Mouse (Mus musculus): Measurements from ENCODE around the gene Gm6588. TPM values are rescaled to one million over a fixed set of nuclear protein-coding genes. Genes with fewer than 3 reads are reported as not detected.

The Gm6588 gene
- polyA plus RNA-seq, 2 experiments from 2014 or later = not detected

- no peak for ATAC-seq
These were observed 24.2 kb downstream of the Gm6588 start for GRCm38 (mm10) chr5:112473453-112473852.

GRCm38 (mm10) chr5:112481946-112482410 lies 32.8 kb downstream of the Gm6588 start:
- no peak for ATAC-seq

GRCm38 (mm10) chr5:112482551-112482950 lies 33.3 kb downstream of the Gm6588 start:
- no peak for ATAC-seq

- ATAC-seq = peak; percentile 62
These were observed 33.8 kb downstream of the Gm6588 start for GRCm38 (mm10) chr5:112483030-112483429.

GRCm38 (mm10) chr5:112484924-112485715 lies 35.9 kb downstream of the Gm6588 start:
- no peak for ATAC-seq

- no peak for ATAC-seq
These were observed 37.2 kb downstream of the Gm6588 start for GRCm38 (mm10) chr5:112486415-112486814.

GRCm38 (mm10) chr5:112487504-112487903 lies 38.3 kb downstream of the Gm6588 start:
- no peak for ATAC-seq

- peak; percentile 63 for ATAC-seq
These were observed 39.0 kb downstream of the Gm6588 start for GRCm38 (mm10) chr5:112488101-112488776.

- no peak for ATAC-seq
These were observed 42.3 kb downstream of the Gm6588 start for GRCm38 (mm10) chr5:112491489-112491888.

- ATAC-seq = no peak
These were observed 44.3 kb downstream of the Gm6588 start for GRCm38 (mm10) chr5:112493492-112493891.

- no peak for ATAC-seq
These were observed 47.6 kb downstream of the Gm6588 start for GRCm38 (mm10) chr5:112496753-112497369.

- no peak for ATAC-seq
These were observed 50.0 kb downstream of the Gm6588 start for GRCm38 (mm10) chr5:112498921-112499917.

GRCm38 (mm10) chr5:112499918-112500682 lies 50.9 kb downstream of the Gm6588 start:
- no peak for ATAC-seq

Other genes starting within 250 kb of the Gm6588 start
- gene Cryba4, start 196.9 kb upstream of the Gm6588 start, polyA plus RNA-seq (2017; shearing (Covaris generic)) = 1 to 10 TPM in 1 of 2 experiments, not detected in 1; 1.3 TPM
- not detected for gene Crybb1, start 193.6 kb upstream of the Gm6588 start, polyA plus RNA-seq (2017; shearing (Covaris generic))
- 10 to 100 TPM; 58.0 to 61.9 TPM for gene Tpst2, start 172.7 kb upstream of the Gm6588 start, polyA plus RNA-seq (2017; shearing (Covaris generic))
- 10 to 100 TPM; 17.0 to 37.0 TPM for gene Tfip11, start 123.1 kb upstream of the Gm6588 start, polyA plus RNA-seq (2017; shearing (Covaris generic))
- 1 to 10 TPM; 1.2 to 4.6 TPM for gene Srrd, start 106.4 kb upstream of the Gm6588 start, polyA plus RNA-seq (2017; shearing (Covaris generic))
- 10 to 100 TPM; 14.5 to 16.7 TPM for gene Hps4, start 106.3 kb upstream of the Gm6588 start, polyA plus RNA-seq (2017; shearing (Covaris generic))
- gene Gm6583, start 93.4 kb upstream of the Gm6588 start, polyA plus RNA-seq (2017; shearing (Covaris generic)) = under 1 TPM in 1 of 2 experiments, not detected in 1; 0.28 TPM
- not detected for gene Asphd2, start 54.6 kb upstream of the Gm6588 start, polyA plus RNA-seq (2017; shearing (Covaris generic))
- gene Sez6l, start 127.8 kb downstream of the Gm6588 start, polyA plus RNA-seq (2017; shearing (Covaris generic)) = not detected